Mouse (Mus musculus): ENCODE data around the gene 2310022A10Rik. TPM values are rescaled to one million over a fixed set of nuclear protein-coding genes. Genes with fewer than 3 reads are reported as not detected.
"Not testable (repeated sequence)": the region's sequence is repeated elsewhere in the genome, so short reads cannot be mapped to it uniquely, and the experiment has no call there.

Gene 2310022A10Rik
- total RNA-seq, 2 experiments from 2014 or later = 30.3 to 31.3 TPM

DNA sequence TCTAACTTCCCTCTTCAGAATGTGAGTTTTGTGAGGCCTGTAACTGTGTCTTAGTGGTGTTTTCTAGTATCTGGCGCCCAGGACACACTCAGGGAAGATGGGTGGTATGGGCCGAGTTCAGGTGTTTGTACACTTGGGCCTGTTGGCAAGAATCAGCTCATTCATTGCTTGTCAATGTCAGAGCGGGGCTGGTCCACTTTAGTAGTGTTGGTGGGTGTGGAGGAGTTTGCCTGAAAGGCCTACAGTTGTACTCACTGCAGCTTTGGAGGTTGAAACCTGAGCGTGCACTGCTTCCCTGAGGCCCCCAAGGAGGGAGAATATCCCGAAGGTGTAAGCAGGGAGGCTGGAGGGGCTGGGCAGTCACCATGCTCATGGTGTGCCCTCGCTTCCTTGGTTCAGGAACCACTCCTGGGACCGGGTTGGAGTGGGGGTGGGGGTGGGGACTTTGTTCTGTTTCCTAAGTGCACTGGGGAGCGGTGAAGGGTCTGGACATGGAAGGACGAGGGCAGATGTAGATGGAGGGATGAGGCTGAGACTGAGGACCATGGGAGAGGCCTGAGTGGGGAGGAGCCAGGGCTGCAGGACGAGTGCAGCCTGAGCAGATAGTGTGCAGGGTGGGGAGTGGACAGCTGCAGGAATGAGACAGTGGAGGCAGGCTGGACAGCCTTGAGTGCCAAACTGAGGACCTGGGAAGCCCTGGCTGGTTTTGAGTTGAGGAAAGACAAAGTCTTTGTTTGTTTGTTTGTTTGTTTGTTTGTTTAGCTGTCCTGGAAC is 53.6 kb downstream of the 2310022A10Rik start:
- no peak for ATAC-seq (replicated peaks; ENCODE audit: low FRiP score, low TSS enrichment, poor library complexity, severe bottlenecking)

DNA sequence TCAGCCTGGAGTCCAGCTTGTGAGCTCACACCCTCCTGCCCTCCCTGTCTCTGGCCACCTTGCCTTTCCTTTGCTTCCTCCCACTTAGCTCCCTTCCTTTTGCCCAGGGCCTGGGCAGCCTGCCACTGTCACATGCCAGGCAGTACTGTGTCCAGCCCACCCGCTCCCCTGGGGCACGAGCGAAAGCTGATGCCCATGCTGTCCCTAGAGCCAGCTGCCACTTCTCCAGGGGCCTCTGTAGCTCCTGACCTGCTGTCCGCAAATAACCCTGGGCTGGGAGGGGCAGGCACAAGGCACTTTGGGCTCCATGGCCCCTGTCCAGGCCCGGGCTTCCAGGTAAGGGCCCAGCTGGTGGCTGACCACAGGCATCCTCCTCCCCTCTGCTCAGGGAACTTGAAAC is 54.5 kb downstream of the 2310022A10Rik start:
- ATAC-seq (replicated peaks; ENCODE audit: low FRiP score, low TSS enrichment, poor library complexity, severe bottlenecking) = no peak

DNA sequence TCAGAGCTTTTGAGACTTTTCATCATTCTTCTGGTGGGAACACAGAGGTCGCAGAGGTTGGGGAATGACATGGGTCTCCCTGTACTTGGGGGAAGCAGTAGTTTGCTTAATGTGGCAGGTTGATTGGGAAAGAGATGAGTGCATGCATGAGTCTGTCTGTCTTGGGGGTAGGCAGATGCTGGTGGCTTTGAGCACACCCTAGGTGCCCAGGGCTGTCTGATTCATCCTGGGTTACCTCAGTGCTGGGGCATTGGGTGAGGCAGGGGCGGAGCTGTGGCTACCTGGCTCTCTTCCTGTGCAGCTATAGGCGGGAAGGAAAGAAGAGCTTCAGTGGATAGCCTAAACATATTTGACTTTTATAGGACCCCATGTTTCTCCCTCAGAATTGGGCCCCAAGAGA is 55.1 kb downstream of the 2310022A10Rik start:
- ATAC-seq (replicated peaks; ENCODE audit: low FRiP score, low TSS enrichment, poor library complexity, severe bottlenecking) = no peak

DNA sequence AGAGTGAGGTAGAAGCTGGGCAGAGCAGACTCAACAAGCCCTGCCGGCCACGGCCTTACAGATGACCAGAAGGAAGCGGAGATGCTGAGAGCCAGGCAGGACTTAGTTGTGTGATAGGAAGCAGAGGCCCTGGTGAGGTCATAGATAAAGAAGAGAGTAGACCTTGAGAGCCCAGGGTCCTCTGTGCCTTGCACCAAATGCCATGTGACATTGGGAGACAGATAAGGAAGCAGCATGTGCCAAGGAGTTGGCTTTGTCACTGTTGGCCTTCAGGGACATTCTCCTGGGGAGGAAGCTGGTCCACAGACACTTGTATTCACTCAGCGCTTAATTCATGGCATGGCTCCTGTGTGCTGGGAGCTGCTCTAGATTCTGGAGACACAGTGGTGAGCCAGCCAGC is 56.3 kb downstream of the 2310022A10Rik start:
- peak; percentile 71 for ATAC-seq (replicated peaks; ENCODE audit: low FRiP score, low TSS enrichment, poor library complexity, severe bottlenecking)

DNA sequence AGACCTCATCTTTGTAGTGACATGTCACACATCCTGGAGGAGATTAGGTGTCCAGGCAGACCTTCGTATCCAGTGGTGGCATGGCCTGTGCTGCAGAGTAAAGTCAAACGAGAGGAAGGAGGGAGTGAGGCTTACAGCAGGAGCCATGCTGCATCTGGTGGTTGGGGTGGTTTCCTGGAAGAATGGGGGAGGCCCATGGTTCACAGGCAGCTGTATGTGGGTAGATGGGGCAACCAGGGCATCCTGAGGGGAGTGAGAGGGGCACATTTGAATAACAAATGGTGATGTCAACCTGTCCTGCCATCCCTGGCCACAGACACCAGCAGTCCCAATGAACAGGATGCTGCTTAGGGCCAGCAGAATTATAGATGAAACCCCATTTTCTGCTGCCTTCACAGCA is 56.7 kb downstream of the 2310022A10Rik start:
- ATAC-seq (replicated peaks; ENCODE audit: low FRiP score, low TSS enrichment, poor library complexity, severe bottlenecking) = no peak

DNA sequence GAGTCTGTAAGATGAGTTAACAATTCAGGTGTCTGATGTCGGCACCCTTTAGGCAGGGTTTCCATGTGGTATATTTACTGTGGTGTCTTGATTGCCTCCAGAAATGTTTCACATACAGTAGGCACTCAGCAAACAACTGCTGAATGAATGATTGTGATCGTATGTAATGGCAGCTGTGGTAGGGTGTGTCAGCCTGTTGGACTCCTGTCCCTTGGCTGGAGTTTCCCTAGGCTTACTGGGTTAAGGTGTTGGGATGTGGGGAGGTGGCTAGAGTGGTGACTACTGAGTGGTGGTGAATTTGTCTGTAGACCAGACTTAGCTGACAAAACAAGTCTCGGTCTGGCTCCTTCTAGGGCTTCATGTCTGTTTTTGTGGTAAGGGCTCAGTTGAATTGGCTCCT is 57.3 kb downstream of the 2310022A10Rik start:
- no peak for ATAC-seq (replicated peaks; ENCODE audit: low FRiP score, low TSS enrichment, poor library complexity, severe bottlenecking)

DNA sequence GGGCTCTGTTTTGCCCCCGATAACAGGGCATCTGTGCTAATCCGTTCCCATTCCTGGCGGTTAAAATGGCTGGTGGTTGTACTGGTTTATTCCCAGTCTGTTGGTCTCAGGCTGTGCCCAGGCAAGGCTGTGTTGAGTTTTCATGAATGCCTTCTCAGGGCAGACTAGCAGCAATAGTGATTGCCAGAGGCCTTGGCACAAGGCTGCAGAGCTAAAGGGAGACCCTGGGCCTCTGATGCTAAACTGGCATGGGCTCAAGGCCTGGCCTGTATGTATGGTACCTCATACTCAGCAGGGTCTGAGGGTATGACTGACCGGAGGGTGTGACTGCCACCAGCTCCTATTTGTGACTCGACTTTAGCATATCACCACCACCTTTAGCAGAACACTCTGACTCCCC is 57.8 kb downstream of the 2310022A10Rik start:
- no peak for ATAC-seq (replicated peaks; ENCODE audit: low FRiP score, low TSS enrichment, poor library complexity, severe bottlenecking)

DNA sequence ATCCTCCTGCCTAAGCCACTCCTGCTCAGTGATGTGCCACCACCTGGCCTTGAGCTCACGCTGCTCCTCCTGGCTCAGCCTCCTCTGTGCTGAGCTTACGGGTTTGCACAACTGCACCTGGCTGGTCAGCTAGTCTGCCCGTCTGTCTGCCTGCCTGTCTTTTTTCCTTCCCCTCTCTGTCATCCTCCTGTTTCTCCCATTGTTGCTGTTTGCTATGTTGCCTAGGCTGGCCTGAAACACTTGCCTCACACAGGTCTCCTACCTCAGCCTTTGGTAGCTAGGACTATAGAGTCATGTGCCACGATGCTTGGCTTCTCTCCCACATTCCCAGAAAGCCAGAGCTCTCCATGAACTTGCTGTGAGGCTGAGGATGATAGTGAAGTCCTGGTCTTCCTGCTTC is 59.9 kb downstream of the 2310022A10Rik start:
- ATAC-seq (replicated peaks; ENCODE audit: low FRiP score, low TSS enrichment, poor library complexity, severe bottlenecking) = no peak

DNA sequence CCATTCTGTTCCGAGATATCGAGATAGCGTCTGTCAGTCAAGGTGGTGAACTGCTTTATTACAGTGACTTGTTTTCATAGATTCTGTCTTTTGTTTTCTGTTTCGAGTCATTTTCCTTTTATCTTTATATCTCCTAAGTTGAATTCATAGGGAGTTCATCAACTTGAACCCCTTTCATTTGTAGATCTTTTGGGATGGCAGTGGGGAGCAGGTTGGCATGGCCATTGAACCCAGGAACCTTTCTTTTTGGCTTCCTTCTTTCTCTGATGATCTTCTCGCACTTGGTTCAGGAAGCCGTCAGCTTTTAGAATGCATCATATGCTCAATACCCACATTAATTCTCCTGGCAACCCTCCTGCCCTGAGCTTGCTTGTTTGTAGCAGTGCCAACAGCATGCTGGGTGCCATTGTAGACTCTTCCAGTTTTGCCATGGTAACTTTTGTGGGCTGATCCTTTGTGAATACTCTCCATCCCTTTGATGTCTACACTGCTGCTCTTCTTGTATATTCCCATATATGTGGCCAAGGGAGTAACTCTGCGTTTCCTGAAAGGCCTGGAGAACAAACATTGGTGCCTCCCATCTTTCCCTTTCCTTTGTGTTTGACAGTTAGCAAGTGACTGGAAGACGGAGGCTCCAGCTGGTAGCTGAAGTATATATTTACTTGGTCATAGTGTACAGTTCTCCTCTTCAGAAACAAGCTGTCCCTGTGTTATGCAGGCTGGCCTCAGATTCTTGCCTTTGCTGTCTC is 60.9 kb downstream of the 2310022A10Rik start:
- ATAC-seq (replicated peaks; ENCODE audit: low FRiP score, low TSS enrichment, poor library complexity, severe bottlenecking) = no peak

DNA sequence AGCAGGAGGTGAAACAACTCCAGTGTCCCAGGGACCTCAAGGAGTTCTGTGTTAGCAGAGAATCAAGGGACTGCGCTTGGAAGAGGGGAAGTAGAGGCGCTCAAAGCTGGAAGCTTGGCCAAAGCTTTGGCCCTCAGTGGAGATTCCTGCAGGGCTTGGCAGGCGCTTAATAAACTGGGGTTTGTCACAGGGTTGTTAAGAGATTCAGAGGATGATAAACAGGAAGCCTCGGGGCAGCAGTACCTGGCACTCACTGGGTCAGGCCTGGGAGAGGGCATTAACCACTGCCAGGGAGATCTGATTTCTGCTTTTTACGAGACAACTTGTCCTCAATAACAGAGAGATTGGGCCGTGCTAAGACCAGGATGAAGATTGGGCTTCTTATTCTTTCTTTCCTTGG is 68.0 kb downstream of the 2310022A10Rik start:
- no peak for ATAC-seq (replicated peaks; ENCODE audit: low FRiP score, low TSS enrichment, poor library complexity, severe bottlenecking)

DNA sequence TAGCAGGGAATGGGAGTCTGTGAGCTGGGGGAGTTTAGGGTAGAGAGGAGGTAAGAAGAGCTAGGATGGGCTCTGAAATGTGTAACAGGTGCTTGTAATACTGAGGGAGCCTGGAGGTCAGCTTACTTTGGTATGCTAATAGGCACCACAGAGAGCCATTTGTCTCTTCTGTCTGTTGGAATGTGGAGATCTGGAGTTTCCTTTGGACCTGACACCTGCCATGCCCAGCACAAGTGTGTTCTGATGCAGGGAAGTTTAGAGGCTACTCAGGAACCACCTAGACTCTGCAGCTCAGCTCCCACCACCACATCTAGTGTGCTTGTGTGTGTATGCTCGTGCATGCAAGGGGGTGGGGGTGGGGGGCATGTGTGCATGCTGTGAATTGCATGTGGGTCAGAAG is 69.2 kb downstream of the 2310022A10Rik start:
- ATAC-seq (replicated peaks; ENCODE audit: low FRiP score, low TSS enrichment, poor library complexity, severe bottlenecking) = no peak

DNA sequence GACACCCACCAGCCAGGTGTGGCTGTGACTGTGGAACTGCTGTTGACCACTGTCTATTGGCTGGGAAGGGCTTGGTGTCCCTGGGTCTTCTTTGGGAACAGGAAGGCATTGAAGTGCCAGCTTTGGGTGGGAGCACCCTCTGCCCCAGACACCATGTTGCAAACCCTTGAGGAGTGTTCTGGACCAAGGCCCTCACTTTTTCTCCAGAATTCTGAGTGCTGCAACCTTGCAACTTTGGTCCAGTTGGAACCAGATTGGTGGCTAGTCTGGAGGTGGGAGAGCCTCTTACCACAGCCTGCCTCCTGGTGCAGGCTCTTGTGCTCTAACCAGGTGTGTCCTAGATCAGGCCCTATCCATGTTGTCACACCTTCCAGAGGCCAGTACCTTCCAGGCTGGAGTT is 71.9 kb downstream of the 2310022A10Rik start:
- no peak for ATAC-seq (replicated peaks; ENCODE audit: low FRiP score, low TSS enrichment, poor library complexity, severe bottlenecking)

DNA sequence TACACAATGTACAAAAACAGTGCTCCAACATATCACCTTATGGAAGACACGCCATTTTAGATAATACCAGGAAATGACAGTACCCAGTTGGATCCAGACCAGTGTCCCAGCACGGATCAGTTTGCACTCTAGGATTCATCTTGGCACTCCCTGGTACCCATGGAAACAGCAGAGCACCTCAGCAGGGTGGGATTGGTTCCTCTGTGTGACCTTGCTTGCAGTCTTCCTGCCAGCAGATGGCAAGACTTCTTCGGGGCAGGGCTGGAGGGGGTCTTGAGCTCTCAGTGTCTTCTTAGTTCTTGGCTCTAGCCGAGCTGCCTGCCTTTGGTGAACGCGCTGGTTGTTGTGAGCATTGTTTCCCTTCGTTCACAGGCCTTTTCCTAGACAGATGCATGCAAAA is 74.7 kb downstream of the 2310022A10Rik start:
- ATAC-seq (replicated peaks; ENCODE audit: low FRiP score, low TSS enrichment, poor library complexity, severe bottlenecking) = no peak

DNA sequence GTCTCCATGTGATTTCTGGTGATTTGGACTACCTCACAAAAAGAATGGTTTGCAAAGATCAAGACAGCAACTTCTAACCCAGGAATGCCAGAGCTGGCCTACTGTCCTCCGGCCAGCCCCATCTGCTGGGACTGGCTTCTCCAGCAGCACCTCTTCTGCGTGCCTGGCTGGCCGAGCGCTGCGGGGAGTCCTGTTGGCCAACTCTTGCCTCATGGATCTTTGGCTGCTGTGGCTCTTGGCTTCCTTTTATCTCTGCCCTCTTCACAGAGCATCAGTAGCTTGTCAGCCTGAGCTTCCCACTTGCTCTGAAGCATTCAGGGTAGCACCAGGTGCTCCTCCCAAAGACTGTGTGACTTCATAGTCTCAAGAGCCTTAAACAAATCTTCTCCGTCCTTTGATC is 75.2 kb downstream of the 2310022A10Rik start:
- ATAC-seq (replicated peaks; ENCODE audit: low FRiP score, low TSS enrichment, poor library complexity, severe bottlenecking) = no peak

DNA sequence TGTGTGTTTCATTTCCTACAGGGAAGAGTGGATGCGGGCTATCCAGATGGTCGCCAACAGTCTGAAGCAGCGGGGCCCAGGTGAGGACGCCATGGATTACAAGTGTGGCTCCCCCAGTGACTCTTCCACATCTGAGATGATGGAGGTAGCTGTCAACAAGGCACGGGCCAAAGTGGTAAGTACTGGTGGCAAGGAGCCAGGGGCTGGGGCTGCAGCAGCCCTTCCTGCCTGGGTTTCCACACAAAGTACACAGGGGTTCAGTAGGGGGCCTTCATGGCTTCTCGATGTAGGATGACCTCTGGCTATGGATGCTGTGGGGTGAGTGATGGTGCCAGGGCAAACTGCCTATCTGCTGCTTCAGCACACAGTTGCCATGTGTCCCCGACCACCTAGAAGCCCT is 75.8 kb downstream of the 2310022A10Rik start:
- not testable (repeated sequence) for ATAC-seq (replicated peaks; ENCODE audit: low FRiP score, low TSS enrichment, poor library complexity, severe bottlenecking)

DNA sequence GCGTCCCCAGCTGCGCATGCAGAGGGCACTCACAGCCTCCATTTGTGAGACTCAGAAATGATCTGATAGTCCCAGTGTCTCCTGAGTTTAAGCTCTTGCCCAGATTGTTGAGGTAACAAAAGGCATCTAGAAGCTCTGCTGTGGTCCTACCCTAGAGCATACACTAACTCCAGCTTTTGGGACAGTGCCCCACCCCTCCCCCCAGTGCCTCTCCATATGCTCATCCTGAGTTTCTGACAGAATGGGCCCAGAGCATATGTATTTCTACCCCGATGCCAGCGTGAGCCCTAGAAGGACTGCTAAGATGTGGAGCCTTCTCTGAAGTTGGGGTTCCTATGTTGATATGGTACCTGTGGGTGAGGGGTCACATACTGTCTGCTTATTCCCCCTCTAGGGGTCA is 78.4 kb downstream of the 2310022A10Rik start:
- no peak for ATAC-seq (replicated peaks; ENCODE audit: low FRiP score, low TSS enrichment, poor library complexity, severe bottlenecking)

Other genes starting within 250 kb of the 2310022A10Rik start
- gene Ltbp4, start 215.5 kb upstream of the 2310022A10Rik start, total RNA-seq (2014; fragmentation: Nextera tagmentation) = 0.39 TPM in 1 of 2 replicates, not detected in the other
- 0.05 and 1.4 TPM in 2 replicates for gene Ltbp4, start 215.5 kb upstream of the 2310022A10Rik start, total RNA-seq (2017)
- gene Shkbp1, start 197.2 kb upstream of the 2310022A10Rik start, total RNA-seq (2014; fragmentation: Nextera tagmentation) = 39.2 and 72.7 TPM in 2 replicates
- gene Shkbp1, start 197.2 kb upstream of the 2310022A10Rik start, total RNA-seq (2017) = 20.6 and 35.1 TPM in 2 replicates
- gene Gm20479, start 195.8 kb upstream of the 2310022A10Rik start, total RNA-seq (2014; fragmentation: Nextera tagmentation) = not detected in 2 replicates
- gene Gm20479, start 195.8 kb upstream of the 2310022A10Rik start, total RNA-seq (2017) = not detected in 2 replicates
- gene Sptbn4, start 105.5 kb upstream of the 2310022A10Rik start, total RNA-seq (2014; fragmentation: Nextera tagmentation) = 0.09 and 0.37 TPM in 2 replicates
- gene Sptbn4, start 105.5 kb upstream of the 2310022A10Rik start, total RNA-seq (2017) = 0.15 TPM in 1 of 2 replicates, not detected in the other
- gene Blvrb, start 105.3 kb upstream of the 2310022A10Rik start, total RNA-seq (2014; fragmentation: Nextera tagmentation) = 667 and 741 TPM in 2 replicates
- gene Blvrb, start 105.3 kb upstream of the 2310022A10Rik start, total RNA-seq (2017) = 183 and 213 TPM in 2 replicates
- 4.8 and 10.1 TPM in 2 replicates for gene Sertad3, start 79.5 kb upstream of the 2310022A10Rik start, total RNA-seq (2014; fragmentation: Nextera tagmentation)
- gene Sertad3, start 79.5 kb upstream of the 2310022A10Rik start, total RNA-seq (2017) = 4.3 and 12.5 TPM in 2 replicates
- gene Sertad1, start 66.3 kb upstream of the 2310022A10Rik start, total RNA-seq (2014; fragmentation: Nextera tagmentation) = 2.0 and 6.6 TPM in 2 replicates
- gene Sertad1, start 66.3 kb upstream of the 2310022A10Rik start, total RNA-seq (2017) = 9.7 and 11.3 TPM in 2 replicates
- gene Prx, start 53.9 kb upstream of the 2310022A10Rik start, total RNA-seq (2014; fragmentation: Nextera tagmentation) = 0.77 and 1.9 TPM in 2 replicates
- 1.3 and 1.4 TPM in 2 replicates for gene Prx, start 53.9 kb upstream of the 2310022A10Rik start, total RNA-seq (2017)
- 2.4 and 2.6 TPM in 2 replicates for gene Hipk4, start 30.0 kb upstream of the 2310022A10Rik start, total RNA-seq (2014; fragmentation: Nextera tagmentation)
- 0.23 TPM in 1 of 2 replicates, not detected in the other for gene Hipk4, start 30.0 kb upstream of the 2310022A10Rik start, total RNA-seq (2017)
- gene Pld3, start within 50 bp of the 2310022A10Rik start, total RNA-seq (2014; fragmentation: Nextera tagmentation) = 9.4 and 9.8 TPM in 2 replicates
- 2.4 and 7.8 TPM in 2 replicates for gene Pld3, start within 50 bp of the 2310022A10Rik start, total RNA-seq (2017)
- gene Akt2, start 38.3 kb downstream of the 2310022A10Rik start, total RNA-seq (2014; fragmentation: Nextera tagmentation) = 61.9 and 65.5 TPM in 2 replicates
- 60.3 and 82.2 TPM in 2 replicates for gene Akt2, start 38.3 kb downstream of the 2310022A10Rik start, total RNA-seq (2017)
- gene Ttc9b, start 100.7 kb downstream of the 2310022A10Rik start, total RNA-seq (2014; fragmentation: Nextera tagmentation) = not detected in 2 replicates
- gene Ttc9b, start 100.7 kb downstream of the 2310022A10Rik start, total RNA-seq (2017) = not detected in 2 replicates
- gene Map3k10, start 121.4 kb downstream of the 2310022A10Rik start, total RNA-seq (2014; fragmentation: Nextera tagmentation) = 6.2 and 13.5 TPM in 2 replicates
- gene Map3k10, start 121.4 kb downstream of the 2310022A10Rik start, total RNA-seq (2017) = 2.9 and 4.5 TPM in 2 replicates
- 6.8 TPM in 1 of 2 replicates, not detected in the other for gene Zfp607b, start 136.1 kb downstream of the 2310022A10Rik start, total RNA-seq (2014; fragmentation: Nextera tagmentation)
- gene Zfp607b, start 136.1 kb downstream of the 2310022A10Rik start, total RNA-seq (2017) = 1.2 and 1.7 TPM in 2 replicates
- gene Zfp60, start 178.2 kb downstream of the 2310022A10Rik start, total RNA-seq (2014; fragmentation: Nextera tagmentation) = 7.9 and 8.5 TPM in 2 replicates
- 9.2 and 12.5 TPM in 2 replicates for gene Zfp60, start 178.2 kb downstream of the 2310022A10Rik start, total RNA-seq (2017)

Measured in megakaryocyte-erythroid progenitor cell, adult 5-6 weeks (primary cell).